Mouse (Mus musculus) left cerebral cortex, adult 6 months (tissue): ENCODE data around the gene Mrps31. TPM values are rescaled to one million over a fixed set of nuclear protein-coding genes. Genes with fewer than 3 reads are reported as not detected.

Experiments
- long read RNA-seq, 2 experiments: library from polyadenylated mRNA; unstranded; transcript quantifications; one replicate each; pipeline ENCODE4 v2.0.0; 2019 to 2020
- polyA plus RNA-seq: library from polyadenylated mRNA; unstranded; fragments of <200 nt; fragmentation: Nextera tagmentation; gene quantifications from 2 replicates; pipeline ENCODE4 v1.2.3, GENCODE M21; 2021

The Mrps31 gene
- 39.5 and 43.5 TPM in 2 replicates for polyA plus RNA-seq
- long read RNA-seq, experiment 1, transcript Mrps31-201 (7 exons, 1,515 nt): major isoform, 117 of 129 reads
- long read RNA-seq, experiment 1, partial matches to known transcripts: 1 of 129 reads
- long read RNA-seq, experiment 1, other reads (novel, unspliced or antisense): 10 of 129 reads
- long read RNA-seq, experiment 2, transcript Mrps31-201 (7 exons, 1,515 nt): major isoform, 46 of 62 reads
- long read RNA-seq, experiment 2, partial matches to known transcripts: 14 of 62 reads
- long read RNA-seq, experiment 2, other reads (novel, unspliced or antisense): 2 of 62 reads

DNA sequence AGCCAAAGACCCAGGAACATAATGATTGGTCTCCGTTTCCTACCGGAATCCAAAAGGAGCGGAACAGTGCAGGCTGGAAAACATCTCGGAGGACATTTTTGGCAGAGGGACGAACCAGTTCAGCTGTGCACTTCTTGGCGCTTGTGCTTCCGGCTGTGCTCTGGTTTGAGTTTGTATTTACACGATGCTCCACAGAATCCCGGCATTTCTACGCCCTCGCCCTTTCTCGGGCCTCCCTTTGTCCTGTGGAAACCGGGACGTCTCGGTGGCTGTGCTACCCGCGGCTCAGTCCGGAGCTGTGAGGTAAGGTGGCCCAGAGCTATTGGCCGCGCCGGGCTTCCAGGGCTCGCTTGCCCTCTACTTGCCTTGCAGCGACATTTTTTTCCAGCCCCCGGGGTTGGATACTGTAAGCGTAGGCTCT lies at the start of gene Mrps31:
Mrps31 (plus strand) TSS at position 80 of the 421 bp plus-strand sequence.

DNA sequence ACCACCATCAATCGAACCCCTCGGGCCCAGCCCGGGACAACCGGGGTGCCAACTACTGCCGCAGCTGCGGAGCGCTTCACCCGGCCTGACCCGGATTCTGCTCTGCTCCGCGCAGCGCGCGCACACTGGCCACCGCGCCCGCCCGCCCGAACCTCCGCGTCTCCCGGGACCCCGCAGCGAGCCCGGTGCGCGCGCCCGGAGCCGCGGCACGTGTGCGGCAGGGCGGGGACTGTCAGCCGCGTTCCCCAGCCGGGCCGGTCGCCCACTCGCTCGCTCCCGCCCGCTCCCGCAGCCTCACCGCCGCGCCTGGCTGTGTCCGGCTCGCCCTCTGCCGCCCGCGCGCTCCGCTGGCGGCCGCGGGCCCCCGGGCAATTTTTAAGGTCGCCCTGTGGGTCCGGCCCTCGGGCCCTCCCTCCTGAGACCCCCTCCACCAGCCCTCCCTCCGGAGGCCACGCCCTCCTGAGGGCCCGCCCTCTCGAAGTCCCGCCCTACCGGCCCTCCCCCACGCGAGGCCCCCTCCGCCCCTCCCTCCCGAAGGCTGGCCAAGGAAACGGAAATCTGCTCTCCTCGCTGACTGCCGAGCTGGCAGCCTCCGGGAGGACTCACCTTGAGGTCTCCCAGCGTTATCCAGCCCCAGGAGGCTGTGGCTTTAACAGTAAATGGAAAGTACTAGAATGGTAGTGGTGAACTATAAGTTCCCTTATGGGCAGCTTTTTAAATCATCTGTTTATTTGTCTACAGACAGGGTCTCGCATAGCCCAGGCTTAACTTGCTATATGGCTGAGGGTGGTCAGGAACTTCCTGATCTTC lies 12.8 kb upstream of the Mrps31 start, which contains the start of gene Slc25a15:
Slc25a15 (minus strand) TSS at position 456 of the 810 bp plus-strand sequence.

Other genes with a start within 250 kb of the Mrps31 start
- gene Nek3, start 244.9 kb upstream of the Mrps31 start, polyA plus RNA-seq: 0.93 and 1.4 TPM in 2 replicates
- 0.15 and 0.48 TPM in 2 replicates for gene Ckap2, start 225.5 kb upstream of the Mrps31 start, polyA plus RNA-seq
- gene Vps36, start 218.6 kb upstream of the Mrps31 start, polyA plus RNA-seq: 10.6 and 11.1 TPM in 2 replicates
- 1.3 and 1.9 TPM in 2 replicates for gene Thsd1, start 184.0 kb upstream of the Mrps31 start, polyA plus RNA-seq
- gene Tpte, start 127.9 kb upstream of the Mrps31 start, polyA plus RNA-seq: not detected in 2 replicates
- 3.5 and 4.0 TPM in 2 replicates for gene Slc25a15, start 12.8 kb upstream of the Mrps31 start, polyA plus RNA-seq